Mouse (Mus musculus): ENCODE data around the gene Syt17.

- no peak for TF ChIP-seq POLR2A (IDR thresholded peaks at IDR 0.05; ENCODE audit: insufficient read length, low read depth)
- TF ChIP-seq POLR2AphosphoS2 (IDR thresholded peaks at IDR 0.05; ENCODE audit: insufficient read length, low read depth) = no peak
- TF ChIP-seq USF1 (IDR thresholded peaks at IDR 0.05; ENCODE audit: low read depth) = no peak
- no peak for TF ChIP-seq MAX (IDR thresholded peaks at IDR 0.05; ENCODE audit: low read depth)
- TF ChIP-seq MYOD1 (IDR thresholded peaks at IDR 0.05; ENCODE audit: control insufficient read depth in 1 of 3, insufficient read length in 2 of 3, low read depth in 2 of 3) = no peak
- TF ChIP-seq TCF12 (IDR thresholded peaks at IDR 0.05; ENCODE audit: insufficient read depth, poor library complexity, severe bottlenecking) = no peak
- no peak for TF ChIP-seq CEBPB (IDR thresholded peaks at IDR 0.05; ENCODE audit: insufficient read depth, poor library complexity, severe bottlenecking)
- TF ChIP-seq MYOG (IDR thresholded peaks at IDR 0.05; ENCODE audit: control insufficient read depth in 1 of 3, insufficient read depth in 1 of 3, insufficient read length in 2 of 3, low read depth in 2 of 3) = no peak
- no peak for TF ChIP-seq SRF (IDR thresholded peaks at IDR 0.05; ENCODE audit: control insufficient read depth, insufficient read length, low read depth)
- TF ChIP-seq REST (IDR thresholded peaks at IDR 0.05; ENCODE audit: insufficient read depth, insufficient read length) = no peak
- TF ChIP-seq E2F4 (IDR thresholded peaks at IDR 0.05; ENCODE audit: insufficient read depth) = no peak
Observed at GRCm38 (mm10) chr7:118365902-118366301, 82.1 kb downstream of the Syt17 start.
